Mouse (Mus musculus) thymus, adult 2 months (tissue): Measurements from ENCODE around the gene Clec2d.

Source experiments
- CTCF ChIP-seq: fragments of 200-500 bp; IDR thresholded peaks from 2 replicates; pipeline ENCODE4 v1.5.1; 2012; ENCODE audit warnings: mild to moderate bottlenecking, control low read depth, low read length, moderate library complexity, borderline replicate concordance; ENCODE audit not compliant: control insufficient read depth, poor library complexity, insufficient read depth; ENCODE audit errors: extremely low read depth
- POLR2A ChIP-seq: fragments of 200-500 bp; IDR thresholded peaks from 2 replicates; pipeline ENCODE4 v1.6.1; 2012; ENCODE audit warnings: mild to moderate bottlenecking, low read length, control low read depth, moderate library complexity; ENCODE audit not compliant: control insufficient read depth, poor library complexity, insufficient read depth; ENCODE audit errors: extremely low read depth

- TF ChIP-seq POLR2A, result no peak
- no peak for TF ChIP-seq CTCF
These were observed 13.0 kb downstream of the Clec2d start for GRCm38 (mm10) chr6:129193431-129193830.
